Comparison of ENCODE assay signal across 15 mouse cellular contexts in the genomic region with DNA sequence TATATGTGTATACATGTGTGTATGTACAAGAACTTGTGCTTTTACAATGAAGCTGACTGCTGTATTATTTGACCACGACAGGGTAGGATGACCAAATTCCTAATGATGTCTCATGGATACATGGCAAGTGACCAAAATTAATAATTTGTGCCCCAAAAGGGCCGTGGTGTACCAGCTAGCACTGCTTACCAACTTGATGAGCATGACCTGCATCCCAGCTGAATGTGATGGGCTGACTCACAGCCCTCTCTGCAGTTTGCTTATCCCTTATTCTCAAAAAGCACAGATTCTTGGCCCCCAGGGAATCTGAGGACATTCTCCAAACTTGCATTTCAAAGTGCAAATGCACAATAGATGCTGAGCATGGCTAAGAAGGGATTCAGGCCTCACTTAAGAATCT.
"Had no signal": no experiment of that assay in that cellular context is flagged by ENCODE, and none has a peak within 500 bp of the region (broad histone marks: within the 10 kb centered on the region; RNA-seq: fewer than 3 reads in every experiment).

No protein-coding gene starts in this region.

- DNase-seq: cerebellum, adult 9-10 months; cerebellum, adult 9-11 months; cerebellum, postnatal 10 days; cerebellum, postnatal 14 days; cerebellum, postnatal 25 days; cerebellum, postnatal 36 days; embryo, embryonic 11 days; forebrain, postnatal 0 days; gastrocnemius, adult 2 months; gastrocnemius, postnatal 10 days; gastrocnemius, postnatal 14 days; gastrocnemius, postnatal 25 days; gastrocnemius, postnatal 36 days; heart, adult 18-20 months; heart, adult 2 months had no signal
